Mouse (Mus musculus): ENCODE results near the gene Slc39a11.

The Slc39a11 gene

GRCm38 (mm10) chr11:113537715-113538114 is 112.2 kb downstream of the Slc39a11 start:
- DNase-seq = no peak

- DNase-seq = no peak
Observed at GRCm38 (mm10) chr11:113537199-113537586, 112.7 kb downstream of the Slc39a11 start.

- no peak for DNase-seq
Observed at GRCm38 (mm10) chr11:113536308-113537198, 113.3 kb downstream of the Slc39a11 start.

GRCm38 (mm10) chr11:113534341-113534740 is 115.5 kb downstream of the Slc39a11 start:
- DNase-seq = no peak

- DNase-seq = no peak
Observed at GRCm38 (mm10) chr11:113533931-113534330, 115.9 kb downstream of the Slc39a11 start.

DNA sequence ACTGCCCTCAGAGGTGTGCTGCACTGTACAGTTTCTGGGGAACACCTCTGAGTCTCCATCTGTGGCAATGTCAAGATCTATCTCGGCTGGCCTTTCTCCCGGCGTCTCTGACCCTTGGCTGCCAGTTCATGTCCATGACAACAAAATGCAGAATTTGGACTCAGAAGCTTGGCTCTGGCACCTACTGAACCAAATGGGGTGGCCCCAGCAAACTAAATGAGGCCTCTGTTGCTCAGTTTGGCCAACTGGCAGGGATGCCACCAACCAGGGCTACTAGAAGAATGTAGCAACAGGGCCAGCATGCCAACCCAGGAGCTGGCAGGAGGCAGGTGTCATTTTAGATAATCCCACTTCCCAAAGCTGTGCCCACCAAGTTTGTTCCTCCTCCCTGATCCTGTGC is 121.5 kb downstream of the Slc39a11 start:
- DNase-seq = no peak

GRCm38 (mm10) chr11:113525731-113526130 is 124.1 kb downstream of the Slc39a11 start:
- DNase-seq = no peak

GRCm38 (mm10) chr11:113522726-113523125 is 127.2 kb downstream of the Slc39a11 start:
- DNase-seq = no peak

DNA sequence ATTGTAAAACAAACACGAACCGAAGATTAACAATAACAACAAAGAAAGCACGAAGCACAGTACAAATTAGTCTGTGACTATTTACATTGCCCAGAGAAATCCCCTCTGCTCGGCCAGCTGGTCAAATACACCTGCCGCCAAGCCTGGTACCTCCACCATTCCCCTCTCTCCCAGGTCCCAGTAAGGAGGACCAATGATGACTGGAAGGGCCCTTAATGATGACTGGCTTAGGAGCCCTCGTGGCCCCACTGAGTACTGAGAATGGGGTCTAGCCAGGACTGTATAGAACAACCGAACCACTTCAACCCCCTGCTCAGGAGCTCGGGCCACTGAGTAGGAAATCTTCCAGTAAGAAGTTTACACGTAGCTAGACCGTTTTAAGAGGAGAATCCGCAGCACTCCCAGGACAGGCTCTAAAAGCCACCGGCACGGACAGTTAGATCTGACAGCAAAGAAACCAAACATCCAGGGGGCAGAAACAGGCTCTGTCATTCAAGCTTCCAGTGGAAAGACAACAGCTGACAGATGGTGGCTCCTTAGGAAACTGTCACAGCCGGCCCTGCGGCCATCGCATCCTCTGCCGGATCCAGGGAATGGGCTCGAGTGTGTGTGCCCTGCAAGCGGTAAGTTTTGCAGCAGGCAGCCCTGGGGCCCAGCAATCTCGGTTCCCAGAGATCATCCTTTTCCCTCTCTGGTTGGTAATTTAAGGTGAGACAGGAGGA is 128.2 kb downstream of the Slc39a11 start:
- DNase-seq = no peak

DNA sequence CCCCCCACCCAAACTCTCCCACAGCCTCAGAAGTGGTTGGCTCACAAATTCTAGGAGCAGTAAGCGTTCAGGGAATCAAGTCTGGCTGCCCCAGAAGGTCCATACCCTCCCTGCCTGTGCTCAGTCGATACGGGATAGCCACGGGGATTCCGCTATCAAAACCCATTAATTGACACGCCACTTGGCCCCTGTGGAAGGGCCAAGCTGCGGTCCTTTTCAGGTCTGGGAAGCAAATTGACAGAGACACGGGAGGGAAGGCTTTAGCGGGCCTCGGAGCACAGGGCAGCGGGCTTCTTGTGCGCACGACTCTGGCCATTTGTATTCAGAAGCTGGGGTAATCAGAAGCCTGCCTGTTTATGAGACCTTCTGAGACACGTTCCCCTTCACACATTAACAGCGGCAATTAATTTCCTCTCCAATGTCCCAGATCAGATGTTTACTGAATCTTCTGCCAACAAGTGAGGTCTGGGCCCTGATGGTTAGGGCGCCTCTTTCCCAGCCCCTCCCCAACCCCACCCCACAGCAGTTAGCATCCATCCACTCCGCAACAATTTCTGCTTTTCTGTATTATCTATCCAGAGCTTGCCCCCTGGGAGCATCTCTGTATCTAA is 128.9 kb downstream of the Slc39a11 start:
- DNase-seq = no peak

- no peak for DNase-seq
Observed at GRCm38 (mm10) chr11:113520373-113520772, 129.5 kb downstream of the Slc39a11 start.

DNA sequence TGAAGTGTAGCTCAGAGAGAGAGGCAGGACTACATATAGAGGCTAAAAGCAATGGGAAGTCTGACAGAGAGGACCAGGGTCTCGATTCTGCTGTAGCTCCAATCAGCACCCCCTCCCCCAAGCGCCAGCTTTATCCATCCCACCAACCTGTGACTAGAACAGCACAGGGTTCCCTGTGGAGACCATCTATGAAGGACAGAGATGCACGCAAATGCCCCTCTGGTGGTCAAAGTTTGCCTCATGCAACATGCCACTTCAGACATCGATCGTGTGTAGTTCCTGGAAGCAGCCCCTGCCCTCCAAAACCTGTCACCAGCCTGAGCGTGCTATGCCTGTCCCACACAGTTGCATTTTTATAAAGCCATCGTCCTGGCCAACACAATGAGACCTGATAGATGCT is 129.9 kb downstream of the Slc39a11 start:
- DNase-seq = no peak

GRCm38 (mm10) chr11:113518176-113518575 is 131.7 kb downstream of the Slc39a11 start:
- DNase-seq = no peak

GRCm38 (mm10) chr11:113516156-113516555 is 133.7 kb downstream of the Slc39a11 start:
- no peak for DNase-seq

DNA sequence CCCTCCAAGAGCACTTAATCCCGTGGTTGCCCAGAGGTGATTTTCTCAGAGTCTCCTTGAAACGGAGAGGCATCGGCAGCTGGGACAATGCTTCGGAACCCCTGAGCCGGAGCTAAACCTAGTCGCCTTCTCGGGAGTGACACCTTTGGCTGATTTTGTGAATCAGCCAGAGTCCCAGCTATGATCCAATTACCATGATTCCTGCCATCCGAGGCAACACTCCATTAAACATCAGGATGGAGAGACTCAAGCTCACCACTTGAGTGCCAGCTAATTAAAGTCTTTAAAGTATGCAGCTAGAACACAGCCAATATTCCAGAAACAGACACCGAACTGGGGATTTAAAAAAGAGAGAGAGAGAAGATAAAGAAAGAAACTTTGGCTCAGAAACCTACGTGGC is 136.9 kb downstream of the Slc39a11 start:
- DNase-seq = no peak

DNA sequence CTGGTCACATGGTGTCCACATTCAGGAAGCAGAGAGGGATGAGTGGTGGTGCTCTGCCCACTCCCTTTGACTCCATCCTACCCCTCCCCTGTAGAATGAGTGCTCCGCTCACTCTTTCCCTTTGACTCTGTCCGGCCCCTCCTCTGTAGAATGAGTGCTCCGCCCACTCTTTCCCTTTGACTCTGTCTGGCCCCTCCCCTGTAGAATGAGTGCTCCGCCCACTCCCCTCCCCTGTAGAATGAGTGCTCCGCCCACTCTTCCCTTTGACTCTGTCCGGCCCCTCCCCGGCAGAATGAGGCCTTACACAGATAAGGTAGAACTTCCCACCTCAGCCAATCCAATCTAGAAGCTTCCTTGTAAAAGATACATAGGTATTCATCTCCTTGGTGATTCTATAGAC is 137.7 kb downstream of the Slc39a11 start:
- no peak for DNase-seq

DNA sequence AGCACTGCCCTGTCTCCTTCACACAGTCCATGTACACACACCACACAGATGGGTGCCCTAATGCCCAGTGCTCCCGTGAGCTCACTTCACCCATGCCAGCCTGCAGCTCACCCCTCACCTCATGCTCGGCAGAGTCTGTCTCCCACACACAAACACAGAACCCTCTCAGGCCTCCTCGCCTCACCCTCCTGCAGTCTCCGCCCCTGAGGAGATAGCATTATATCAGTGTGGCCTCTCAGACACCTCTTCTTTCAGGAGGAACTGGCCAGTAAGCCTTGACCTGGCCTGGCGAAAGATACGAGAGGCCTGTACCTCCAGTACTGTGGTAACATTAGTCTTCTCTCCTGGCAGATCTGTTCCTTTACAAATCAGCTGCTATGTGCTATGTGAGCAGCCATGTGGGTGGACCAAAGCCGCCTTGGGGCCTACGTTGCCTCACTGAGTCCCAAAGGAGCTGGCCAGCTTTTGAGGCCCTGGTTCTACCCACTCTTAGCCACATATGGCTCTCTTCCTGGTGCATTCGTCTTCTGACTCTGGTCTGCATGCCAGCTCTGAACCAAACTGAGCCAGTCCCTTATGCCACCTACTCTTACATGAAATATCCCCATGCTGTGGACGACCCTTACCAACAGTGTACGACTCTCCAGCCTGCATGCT is 138.8 kb downstream of the Slc39a11 start:
- no peak for DNase-seq

GRCm38 (mm10) chr11:113510249-113510648 is 139.6 kb downstream of the Slc39a11 start:
- no peak for DNase-seq

DNA sequence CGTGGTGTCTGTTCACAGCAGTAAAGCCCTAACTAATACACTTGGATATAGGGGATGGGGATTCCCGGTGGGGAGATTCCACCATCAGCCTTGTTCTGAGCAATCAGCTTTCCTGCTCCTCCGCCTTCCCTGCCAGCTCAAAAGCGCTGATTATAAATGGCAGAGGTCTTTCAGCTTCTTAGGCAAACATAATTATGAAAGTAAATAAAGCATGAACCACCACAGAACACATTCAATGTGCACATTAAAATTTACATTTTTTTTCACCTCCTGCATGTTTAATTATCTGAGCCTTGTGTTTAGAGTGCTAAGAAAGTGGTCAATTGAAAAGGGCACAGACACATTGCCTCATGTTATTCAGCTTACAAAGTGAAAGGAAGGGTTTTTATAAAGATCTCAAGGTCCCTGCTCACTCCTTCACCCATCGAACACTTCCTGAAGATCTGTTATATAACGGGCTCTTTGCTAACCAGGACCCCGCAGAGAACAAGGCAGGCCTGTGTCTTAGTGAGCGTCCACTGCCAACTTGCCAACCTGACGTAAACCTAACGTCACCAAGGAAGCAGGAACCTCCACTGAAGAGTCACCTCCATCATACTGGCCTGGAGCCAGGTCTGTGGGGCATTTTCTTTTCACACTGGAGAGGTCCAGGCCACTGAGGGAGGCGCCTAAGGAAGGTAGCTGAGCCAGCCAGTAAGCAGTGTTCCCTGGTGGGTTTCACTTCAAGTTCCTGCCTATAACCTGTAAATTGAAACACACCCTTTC is 142.0 kb downstream of the Slc39a11 start:
- no peak for DNase-seq

DNA sequence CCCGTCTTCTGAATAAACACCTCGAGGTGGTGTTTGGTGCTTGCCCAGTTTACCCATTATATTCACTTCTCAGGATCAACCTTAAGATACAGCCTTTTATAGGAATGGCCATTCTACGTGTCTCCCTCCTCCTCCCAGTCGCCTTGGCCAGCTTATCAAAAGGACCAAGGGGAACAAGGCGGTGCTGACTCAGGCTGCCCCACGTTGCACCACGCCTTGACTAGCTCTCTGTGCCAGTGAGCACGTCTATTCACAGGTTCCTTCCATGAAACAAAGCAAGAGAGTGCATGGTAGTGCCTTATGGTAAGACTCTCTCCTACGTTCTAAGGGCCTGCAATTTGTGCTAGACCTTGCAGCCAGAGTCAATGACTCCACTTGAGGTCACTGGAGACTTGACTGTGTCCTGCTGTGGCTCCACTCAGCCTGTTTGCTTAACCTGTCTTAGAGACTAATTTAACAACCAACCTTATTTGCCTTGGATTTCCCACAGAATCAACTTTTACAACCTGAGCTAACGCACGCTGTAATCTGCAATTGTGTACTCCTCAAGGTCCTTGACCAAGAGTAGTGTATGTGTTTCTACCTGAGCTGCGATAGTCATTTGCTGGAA is 144.2 kb downstream of the Slc39a11 start:
- no peak for DNase-seq

DNA sequence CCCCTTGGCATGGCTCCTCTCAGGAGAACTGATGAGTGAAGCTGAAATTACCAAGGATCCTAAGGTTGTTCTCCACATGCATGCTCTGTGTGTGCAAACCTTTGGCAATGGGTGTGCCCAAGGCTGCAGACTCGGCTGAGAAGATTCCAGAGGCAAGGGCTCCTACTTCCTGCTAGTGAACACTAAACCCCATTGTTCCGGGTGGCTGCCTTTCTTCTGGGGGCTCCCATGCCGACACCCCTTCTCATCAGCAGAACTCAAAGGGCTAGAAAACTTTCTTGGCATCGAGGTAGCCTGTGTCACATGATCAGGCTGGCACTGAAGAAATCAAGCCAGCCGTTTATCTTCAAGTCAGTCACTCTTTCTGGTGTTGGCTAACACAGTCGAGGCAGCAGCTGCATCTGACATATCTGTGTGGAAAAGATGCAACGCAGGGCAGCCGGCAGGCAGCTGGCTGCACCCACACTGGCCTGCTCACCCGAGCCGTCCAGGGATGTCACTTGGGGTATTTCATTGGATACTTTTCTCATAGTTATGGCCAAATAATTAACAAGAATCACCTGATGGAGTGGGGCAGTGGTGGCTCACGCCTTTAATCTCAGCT is 145.3 kb downstream of the Slc39a11 start:
- DNase-seq = no peak
